ENCODE assay signal across 7 mouse cellular contexts in genomic region chr12:85373591-85374560, GRCm38 (mm10). TPM values are rescaled to one million over a fixed set of nuclear protein-coding genes. Genes with fewer than 3 reads are reported as not detected.
DNase-seq lines count a peak whose midpoint lies in the region; ATAC-seq and TF ChIP-seq lines count a peak whose summit lies in the region.

No protein-coding gene starts in this region.

- H3K4me2 ChIP-seq in intestine, embryonic 14.5 days (ENCODE audit: low read length): peak overlapping the region; percentile 82
- peak overlapping the region; percentile 74 for H3K4me2 ChIP-seq in limb, embryonic 12.5 days
- peak overlapping the region; percentile 84 for H3K4me2 ChIP-seq in midbrain, embryonic 13.5 days (replicated peaks)

- H3K4me1 ChIP-seq in intestine, embryonic 14.5 days (replicated peaks; ENCODE audit: control insufficient read depth, insufficient read depth, low read length): peaks cover 16% of the 10 kb centered on the region
- peaks cover 17% of the 10 kb centered on the region for H3K4me1 ChIP-seq in limb, embryonic 12.5 days (replicated peaks)
- H3K4me1 ChIP-seq in midbrain, embryonic 13.5 days (replicated peaks): peaks cover 30% of the 10 kb centered on the region
- peaks cover 13% of the 10 kb centered on the region; the same call in 1 of the 2 replicates for H3K4me1 ChIP-seq in small intestine, adult 2 months (ENCODE audit: control insufficient read depth, insufficient read depth, insufficient read length, low read length)

- DNase-seq in adrenal gland, adult 18-20 months (ENCODE audit: low spot score in 2 of 2): peak; percentile 76 to 78
- DNase-seq in embryo, embryonic 10 days (ENCODE audit: low spot score): peak; percentile 55
- DNase-seq in gastrocnemius, postnatal 14 days: peak; percentile 82
- peak; percentile 79 for DNase-seq in intestine, embryonic 14.5 days (ENCODE audit: low spot score)

- peak overlapping the region; percentile 88 for H3K27ac ChIP-seq in intestine, embryonic 14.5 days (ENCODE audit: low read depth)
- H3K27ac ChIP-seq in limb, embryonic 12.5 days: peak overlapping the region; percentile 89
- peak overlapping the region; percentile 77 for H3K27ac ChIP-seq in midbrain, embryonic 13.5 days
- peak overlapping the region; percentile 95 for H3K27ac ChIP-seq in small intestine, adult 2 months (ENCODE audit: insufficient read depth, low read depth, low read length)

- no peak for TF ChIP-seq CTCF in small intestine, adult 2 months (IDR thresholded peaks at IDR 0.05; ENCODE audit: extremely low read depth, insufficient read length, insufficient replicate concordance, low read depth, low read length)

- ATAC-seq in intestine, embryonic 14.5 days (replicated peaks; ENCODE audit: low FRiP score, low TSS enrichment, low read depth): peak; percentile 71
- peak; percentile 68 for ATAC-seq in limb, embryonic 12.5 days (ENCODE audit: insufficient number of reproducible peaks, insufficient read depth, low FRiP score, low TSS enrichment, low read depth)
- ATAC-seq in midbrain, embryonic 13.5 days: peak; percentile 78

- H3K9ac ChIP-seq in intestine, embryonic 14.5 days (ENCODE audit: low read length): peak overlapping the region; percentile 90
- H3K9ac ChIP-seq in limb, embryonic 12.5 days (replicated peaks): peak overlapping the region; percentile 91
- H3K9ac ChIP-seq in midbrain, embryonic 13.5 days (replicated peaks): peak overlapping the region; percentile 97

- TF ChIP-seq POLR2A in small intestine, adult 2 months (IDR thresholded peaks at IDR 0.05; ENCODE audit: low read depth, low read length): no peak; the same call in none of the 2 replicates

- no peaks in the 10 kb centered on the region for H3K9me3 ChIP-seq in intestine, embryonic 14.5 days (ENCODE audit: control insufficient read depth, low read length)
- H3K9me3 ChIP-seq in limb, embryonic 12.5 days: no peaks in the 10 kb centered on the region
- no peaks in the 10 kb centered on the region for H3K9me3 ChIP-seq in midbrain, embryonic 13.5 days

- intact Hi-C loops in gastrocnemius, postnatal 14 days (cut with DNase I; ENCODE audit: low total_unique reads): no loop called here

- H3K27me3 ChIP-seq in intestine, embryonic 14.5 days (replicated peaks; ENCODE audit: control insufficient read depth, insufficient read depth, low read length): no peaks in the 10 kb centered on the region
- no peaks in the 10 kb centered on the region for H3K27me3 ChIP-seq in limb, embryonic 12.5 days
- H3K27me3 ChIP-seq in midbrain, embryonic 13.5 days: no peaks in the 10 kb centered on the region
- no peaks in the 10 kb centered on the region for H3K27me3 ChIP-seq in small intestine, adult 2 months (ENCODE audit: control insufficient read depth, insufficient read depth, low read length)

- WGBS in intestine, embryonic 14.5 days: under 1% methylated on average over 50 of the region's 53 CpGs
- WGBS in limb, embryonic 12.5 days: under 1% methylated on average over 53 of the region's 53 CpGs
- 1% methylated on average over 52 of the region's 53 CpGs for WGBS in midbrain, embryonic 13.5 days
- under 1% methylated on average over 53 of the region's 53 CpGs for WGBS in small intestine, adult 2 months

- H3K4me3 ChIP-seq in intestine, embryonic 14.5 days (ENCODE audit: low read depth, low read length): peak overlapping the region; percentile 75
- peak overlapping the region; percentile 94 for H3K4me3 ChIP-seq in limb, embryonic 12.5 days (replicated peaks)
- peak overlapping the region; percentile 99 for H3K4me3 ChIP-seq in midbrain, embryonic 13.5 days (replicated peaks)
- H3K4me3 ChIP-seq in small intestine, adult 2 months (ENCODE audit: low read depth, low read length): peak overlapping the region; percentile 87

- no peaks in the 10 kb centered on the region for H3K36me3 ChIP-seq in intestine, embryonic 14.5 days (ENCODE audit: control insufficient read depth, insufficient read depth, low read length)
- H3K36me3 ChIP-seq in limb, embryonic 12.5 days: no peaks in the 10 kb centered on the region
- no peaks in the 10 kb centered on the region for H3K36me3 ChIP-seq in midbrain, embryonic 13.5 days
- H3K36me3 ChIP-seq in small intestine, adult 2 months (ENCODE audit: control insufficient read depth, insufficient read depth, low read length): no peaks in the 10 kb centered on the region

RNA-seq across cellular contexts. Expression of gene Tmed10, which starts 0.8 kb away (rescaled TPM):
- 100 to 1,000 TPM; 234 to 328 TPM for total RNA-seq in adrenal gland, adult 18-20 months (2021)
- total RNA-seq in gastrocnemius, postnatal 14 days (2021): 100 to 1,000 TPM; 130 to 135 TPM
- 344 TPM in 2 replicates for polyA plus RNA-seq in intestine, embryonic 14.5 days (2014; fragmentation: Nextera tagmentation; extraction: Ambion mirVana)
- polyA plus RNA-seq in limb, embryonic 12.5 days (2016; fragmentation: Nextera tagmentation; extraction: Ambion mirVana): 264 and 268 TPM in 2 replicates
- 181 and 189 TPM in 2 replicates for polyA plus RNA-seq in midbrain, embryonic 13.5 days (2015; fragmentation: Nextera tagmentation; extraction: Ambion mirVana)
- polyA plus RNA-seq in small intestine, adult 2 months (2012; rRNA removed): 140 and 226 TPM in 2 replicates

RNA-seq across cellular contexts. Expression of gene Nek9, which starts 34.7 kb away (rescaled TPM):
- total RNA-seq in adrenal gland, adult 18-20 months (2021): 10 to 100 TPM; 90.7 to 95.5 TPM
- total RNA-seq in gastrocnemius, postnatal 14 days (2021): 10 to 100 TPM; 47.7 to 51.9 TPM
- 16.5 and 17.2 TPM in 2 replicates for polyA plus RNA-seq in intestine, embryonic 14.5 days (2014; fragmentation: Nextera tagmentation; extraction: Ambion mirVana)
- 31.1 and 39.1 TPM in 2 replicates for polyA plus RNA-seq in limb, embryonic 12.5 days (2016; fragmentation: Nextera tagmentation; extraction: Ambion mirVana)
- 12.6 and 13.5 TPM in 2 replicates for polyA plus RNA-seq in midbrain, embryonic 13.5 days (2015; fragmentation: Nextera tagmentation; extraction: Ambion mirVana)
- 7.4 and 11.1 TPM in 2 replicates for polyA plus RNA-seq in small intestine, adult 2 months (2012; rRNA removed)

Comparison
In these comparisons a context has a peak if more than half of its experiments do, and no peak if none do; other contexts are left out.
1. Peak in every context shown above with its lines: DNase-seq, ATAC-seq, H3K4me3 ChIP-seq and H3K27ac ChIP-seq.